Mouse (Mus musculus) c-Kit-positive CD71-negative TER-119-negative erythroid progenitor cells, embryonic 14.5 days (primary cell): ENCODE results near the gene Micu1.
A peak's percentile ranks its signal among the peaks of the same experiment; 100 is the strongest.
"Not testable (repeated sequence)": the region's sequence is repeated elsewhere in the genome, so short reads cannot be mapped to it uniquely, and the experiment has no call there.

Experiments
- DNase-seq: peaks from one replicate; pipeline ENCODE4 v3.0.0-alpha.2; 2013; ENCODE audit warnings: low read depth

Gene Micu1

GRCm38 (mm10) chr10:59860684-59861083 is 158.4 kb downstream of the Micu1 start:
- DNase-seq = no peak

GRCm38 (mm10) chr10:59861201-59861600 is 158.9 kb downstream of the Micu1 start:
- DNase-seq = no peak

GRCm38 (mm10) chr10:59862816-59863440 is 160.7 kb downstream of the Micu1 start:
- no peak for DNase-seq

GRCm38 (mm10) chr10:59863620-59864019 is 161.3 kb downstream of the Micu1 start:
- DNase-seq = no peak

- no peak for DNase-seq
These were observed 162.1 kb downstream of the Micu1 start for GRCm38 (mm10) chr10:59864232-59864875.

- DNase-seq = peak; percentile 79
These were observed 162.8 kb downstream of the Micu1 start for GRCm38 (mm10) chr10:59864884-59865726.

- no peak for DNase-seq
These were observed 166.0 kb downstream of the Micu1 start for GRCm38 (mm10) chr10:59868266-59868665.

- DNase-seq = no peak
These were observed 167.8 kb downstream of the Micu1 start for GRCm38 (mm10) chr10:59870038-59870437.

- DNase-seq = not testable (repeated sequence)
These were observed 170.4 kb downstream of the Micu1 start for GRCm38 (mm10) chr10:59872651-59873050.

- DNase-seq = no peak
These were observed 170.9 kb downstream of the Micu1 start for GRCm38 (mm10) chr10:59873206-59873605.

GRCm38 (mm10) chr10:59873613-59874012 is 171.3 kb downstream of the Micu1 start:
- no peak for DNase-seq

- DNase-seq = no peak
These were observed 173.1 kb downstream of the Micu1 start for GRCm38 (mm10) chr10:59875396-59875795.

- DNase-seq = not testable (repeated sequence)
These were observed 174.4 kb downstream of the Micu1 start for GRCm38 (mm10) chr10:59876698-59877097.

- DNase-seq = no peak
These were observed 175.3 kb downstream of the Micu1 start for GRCm38 (mm10) chr10:59877421-59878117.

GRCm38 (mm10) chr10:59878823-59879222 is 176.5 kb downstream of the Micu1 start:
- DNase-seq = no peak

- DNase-seq = peak; percentile 92
These were observed 177.2 kb downstream of the Micu1 start, which contains the start of gene Dnajb12 for GRCm38 (mm10) chr10:59879255-59880028. TSS of gene Dnajb12 (plus strand) at chr10:59879556.

- no peak for DNase-seq
These were observed 177.7 kb downstream of the Micu1 start for GRCm38 (mm10) chr10:59880029-59880386.

- no peak for DNase-seq
These were observed 178.6 kb downstream of the Micu1 start for GRCm38 (mm10) chr10:59880837-59881236.

GRCm38 (mm10) chr10:59884327-59885173 is 182.3 kb downstream of the Micu1 start:
- no peak for DNase-seq
